Mouse (Mus musculus) neural tube, embryonic 13.5 days (tissue): ENCODE data around the gene Mast2. TPM values are rescaled to one million over a fixed set of nuclear protein-coding genes. Genes with fewer than 3 reads are reported as not detected.

Experiments
- ATAC-seq: fragments of 200-750 bp; cut with Nextera tagmentation; 2 replicates; pipeline ENCODE4 v1.8.0; 2017; ENCODE audit warnings: low read depth, mild to moderate bottlenecking, moderate TSS enrichment, moderate library complexity
- H3K27ac ChIP-seq: fragments of 300-500 bp; sonication (generic); replicated peaks from 2 replicates; pipeline ENCODE4 v1.5.1; 2015; ENCODE audit warnings: moderate library complexity, mild to moderate bottlenecking, inconsistent platforms
- H3K27me3 ChIP-seq: fragments of 300-500 bp; sonication (generic); 2 replicates; pipeline ENCODE4 v1.6.1; 2015; ENCODE audit warnings: mild to moderate bottlenecking, inconsistent platforms
- H3K36me3 ChIP-seq: fragments of 300-500 bp; sonication (generic); 2 replicates; pipeline ENCODE4 v1.6.1; 2015; ENCODE audit warnings: mild to moderate bottlenecking, inconsistent platforms
- H3K4me1 ChIP-seq: fragments of 300-500 bp; sonication (generic); replicated peaks from 2 replicates; pipeline ENCODE4 v1.6.1; 2015; ENCODE audit warnings: inconsistent platforms
- H3K4me2 ChIP-seq: fragments of 300-500 bp; sonication (generic); 2 replicates; pipeline ENCODE4 v1.6.1; 2015; ENCODE audit warnings: inconsistent platforms, mild to moderate bottlenecking, moderate library complexity
- H3K4me3 ChIP-seq: fragments of 300-500 bp; sonication (generic); 2 replicates; pipeline ENCODE4 v1.5.1; 2015; ENCODE audit warnings: mild to moderate bottlenecking, inconsistent platforms
- H3K9ac ChIP-seq: fragments of 300-500 bp; sonication (generic); 2 replicates; pipeline ENCODE4 v1.6.1; 2015; ENCODE audit warnings: moderate library complexity, mild to moderate bottlenecking, inconsistent platforms
- H3K9me3 ChIP-seq: fragments of 300-500 bp; sonication (generic); 2 replicates; pipeline ENCODE4 v1.6.1; 2016; ENCODE audit warnings: inconsistent platforms
- WGBS: fragments of 180-500 bp; shearing (Covaris S2); methylation state at CpG from one replicate; pipeline ENCODE4 v1.1.7; 2015; 5-methylcytosine and 5-hydroxymethylcytosine counted together
- polyA plus RNA-seq: library from polyadenylated mRNA; unstranded; fragments of >200 nt; fragmentation: Nextera tagmentation; extraction: Ambion mirVana; gene quantifications from 2 replicates; pipeline ENCODE4 v1.2.1, GENCODE M21; 2015

Mast2 gene
- polyA plus RNA-seq, 1 experiment from 2014 or later = 26.5 TPM

- H3K9me3 ChIP-seq = no peaks in the 10 kb centered on the region
- H3K27me3 ChIP-seq = no peaks in the 10 kb centered on the region
- no peak overlapping the region for H3K4me2 ChIP-seq
- 94% methylated on average over 6 of the region's 6 CpGs for WGBS
- H3K4me3 ChIP-seq = no peak overlapping the region
- H3K27ac ChIP-seq = no peak overlapping the region
- no peak for ATAC-seq
- H3K4me1 ChIP-seq = no peaks in the 10 kb centered on the region
- H3K9ac ChIP-seq = no peak overlapping the region
- H3K36me3 ChIP-seq = peaks cover 96% of the 10 kb centered on the region
Observed at GRCm38 (mm10) chr4:116322127-116322526, 141.9 kb downstream of the Mast2 start.

- no peak overlapping the region for H3K4me2 ChIP-seq
- no peaks in the 10 kb centered on the region for H3K4me1 ChIP-seq
- H3K27me3 ChIP-seq = no peaks in the 10 kb centered on the region
- ATAC-seq = no peak
- H3K9ac ChIP-seq = no peak overlapping the region
- H3K36me3 ChIP-seq = peaks cover 97% of the 10 kb centered on the region
- no peaks in the 10 kb centered on the region for H3K9me3 ChIP-seq
- H3K27ac ChIP-seq = no peak overlapping the region
- H3K4me3 ChIP-seq = no peak overlapping the region
- 94% methylated on average over 4 of the region's 4 CpGs for WGBS
Observed at GRCm38 (mm10) chr4:116317575-116317974, 146.4 kb downstream of the Mast2 start.

GRCm38 (mm10) chr4:116304551-116304950 lies 159.4 kb downstream of the Mast2 start:
- 9% methylated on average over 1 of the region's 1 CpGs for WGBS
- Histone ChIP-seq H3K27me3 (no peaks in the 10 kb centered on the region), H3K4me2 (no peak overlapping the region), H3K4me1 (no peaks in the 10 kb centered on the region), H3K9me3 (no peaks in the 10 kb centered on the region), H3K4me3 (no peak overlapping the region), H3K36me3 (peaks cover 74% of the 10 kb centered on the region), H3K9ac (no peak overlapping the region), H3K27ac (no peak overlapping the region)
- ATAC-seq = no peak

GRCm38 (mm10) chr4:116300878-116301355 lies 163.1 kb downstream of the Mast2 start:
- 66% methylated on average over 4 of the region's 4 CpGs for WGBS
- H3K27me3 ChIP-seq = no peaks in the 10 kb centered on the region

GRCm38 (mm10) chr4:116293296-116293695 lies 170.7 kb downstream of the Mast2 start:
- Histone ChIP-seq H3K36me3 (peaks cover 77% of the 10 kb centered on the region), H3K9me3 (no peaks in the 10 kb centered on the region), H3K9ac (no peak overlapping the region), H3K4me1 (no peaks in the 10 kb centered on the region), H3K4me2 (no peak overlapping the region), H3K4me3 (no peak overlapping the region), H3K27me3 (no peaks in the 10 kb centered on the region), H3K27ac (no peak overlapping the region)
- WGBS = 88% methylated on average over 12 of the region's 12 CpGs
- ATAC-seq = no peak

More at GRCm38 (mm10) chr4:116300878-116301355, 163.1 kb downstream of the Mast2 start:
- no peaks in the 10 kb centered on the region for H3K4me1 ChIP-seq
- no peak overlapping the region for H3K4me3 ChIP-seq
- no peaks in the 10 kb centered on the region for H3K9me3 ChIP-seq
- no peak overlapping the region for H3K4me2 ChIP-seq
- H3K9ac ChIP-seq = no peak overlapping the region
- ATAC-seq = no peak
- H3K36me3 ChIP-seq = peaks cover 63% of the 10 kb centered on the region
- H3K27ac ChIP-seq = no peak overlapping the region

- no peaks in the 10 kb centered on the region for H3K4me1 ChIP-seq
- no peak for ATAC-seq
- H3K27ac ChIP-seq = no peak overlapping the region
- H3K27me3 ChIP-seq = no peaks in the 10 kb centered on the region
- WGBS = 89% methylated on average over 6 of the region's 6 CpGs
- H3K9me3 ChIP-seq = no peaks in the 10 kb centered on the region
- H3K36me3 ChIP-seq = peaks cover 84% of the 10 kb centered on the region
- H3K4me2 ChIP-seq = no peak overlapping the region
- H3K4me3 ChIP-seq = no peak overlapping the region
- H3K9ac ChIP-seq = no peak overlapping the region
Observed at GRCm38 (mm10) chr4:116291561-116291960, 172.4 kb downstream of the Mast2 start.

GRCm38 (mm10) chr4:116282211-116282610 lies 181.8 kb downstream of the Mast2 start:
- Histone ChIP-seq H3K27ac (no peak overlapping the region), H3K9ac (no peak overlapping the region), H3K4me1 (no peaks in the 10 kb centered on the region), H3K36me3 (peaks cover 57% of the 10 kb centered on the region), H3K4me2 (no peak overlapping the region), H3K9me3 (no peaks in the 10 kb centered on the region; the same call in 1 of the 2 replicates), H3K27me3 (no peaks in the 10 kb centered on the region), H3K4me3 (no peak overlapping the region)
- 70% methylated on average over 2 of the region's 2 CpGs for WGBS
- no peak for ATAC-seq

GRCm38 (mm10) chr4:116268220-116268619 lies 195.8 kb downstream of the Mast2 start:
- H3K36me3 ChIP-seq = peaks cover 80% of the 10 kb centered on the region
- no peak overlapping the region for H3K9ac ChIP-seq
- no peaks in the 10 kb centered on the region for H3K9me3 ChIP-seq
- no peak for ATAC-seq
- H3K27me3 ChIP-seq = no peaks in the 10 kb centered on the region
- no peak overlapping the region for H3K27ac ChIP-seq
- H3K4me1 ChIP-seq = no peaks in the 10 kb centered on the region
- WGBS = 91% methylated on average over 6 of the region's 6 CpGs
- no peak overlapping the region for H3K4me3 ChIP-seq
- no peak overlapping the region for H3K4me2 ChIP-seq

Other genes starting within 250 kb of the Mast2 start
- 72.3 and 78.9 TPM in 2 replicates for gene Pik3r3, start 242.6 kb downstream of the Mast2 start, polyA plus RNA-seq
- gene Ipp, start 43.4 kb upstream of the Mast2 start, polyA plus RNA-seq = 9.9 and 10.6 TPM in 2 replicates
- 32.2 and 37.7 TPM in 2 replicates for gene Tmem69, start 91.8 kb upstream of the Mast2 start, polyA plus RNA-seq
- 17.4 and 18.8 TPM in 2 replicates for gene Gpbp1l1, start 93.5 kb upstream of the Mast2 start, polyA plus RNA-seq
- gene Ccdc17, start 132.5 kb upstream of the Mast2 start, polyA plus RNA-seq = 4.3 and 4.7 TPM in 2 replicates
- gene Nasp, start 163.8 kb upstream of the Mast2 start, polyA plus RNA-seq = 89.8 and 96.9 TPM in 2 replicates
- gene Akr1a1, start 187.5 kb upstream of the Mast2 start, polyA plus RNA-seq = 689 and 718 TPM in 2 replicates
- 505 and 512 TPM in 2 replicates for gene Prdx1, start 221.4 kb upstream of the Mast2 start, polyA plus RNA-seq
- gene Mmachc, start 244.2 kb upstream of the Mast2 start, polyA plus RNA-seq = 24.7 and 26.3 TPM in 2 replicates
- 12.0 TPM in 2 replicates for gene Ccdc163, start 244.3 kb upstream of the Mast2 start, polyA plus RNA-seq